Mouse (Mus musculus) liver, embryonic 12.5 days (tissue): Measurements from ENCODE around the gene Olfr70. TPM values are rescaled to one million over a fixed set of nuclear protein-coding genes. Genes with fewer than 3 reads are reported as not detected.

ENCODE experiments used
- ATAC-seq: fragments of 200-750 bp; cut with Nextera tagmentation; 2 replicates; pipeline ENCODE4 v1.8.0; 2017; ENCODE audit warnings: moderate number of reproducible peaks, mild to moderate bottlenecking, moderate library complexity
- H3K27ac ChIP-seq: fragments of 300-500 bp; sonication (generic); 2 replicates; pipeline ENCODE4 v1.5.1; 2016; ENCODE audit warnings: mild to moderate bottlenecking
- H3K27me3 ChIP-seq: fragments of 300-500 bp; sonication (generic); replicated peaks from 2 replicates; pipeline ENCODE4 v1.6.1; 2016; ENCODE audit warnings: mild to moderate bottlenecking, moderate library complexity
- H3K36me3 ChIP-seq: fragments of 300-500 bp; sonication (generic); 2 replicates; pipeline ENCODE4 v1.6.1; 2016; ENCODE audit warnings: mild to moderate bottlenecking, moderate library complexity
- H3K4me1 ChIP-seq: fragments of 300-500 bp; sonication (generic); 2 replicates; pipeline ENCODE4 v1.6.1; 2016
- H3K4me2 ChIP-seq: fragments of 300-500 bp; sonication (generic); 2 replicates; pipeline ENCODE4 v1.6.1; 2016; ENCODE audit warnings: mild to moderate bottlenecking, moderate library complexity
- H3K4me3 ChIP-seq: fragments of 300-500 bp; sonication (generic); 2 replicates; pipeline ENCODE4 v1.5.1; 2016; ENCODE audit warnings: mild to moderate bottlenecking, moderate library complexity
- H3K9ac ChIP-seq: fragments of 300-500 bp; sonication (generic); 2 replicates; pipeline ENCODE4 v1.6.1; 2016; ENCODE audit warnings: mild to moderate bottlenecking, moderate library complexity
- H3K9me3 ChIP-seq: fragments of 300-500 bp; sonication (generic); replicated peaks from 2 replicates; pipeline ENCODE4 v1.6.1; 2016; ENCODE audit warnings: mild to moderate bottlenecking, moderate library complexity
- WGBS: fragments of 180-500 bp; shearing (Covaris S2); methylation state at CpG from one replicate; pipeline ENCODE4 v1.1.7; 2016; ENCODE audit not compliant: insufficient replicate concordance; 5-methylcytosine and 5-hydroxymethylcytosine counted together
- polyA plus RNA-seq: library from polyadenylated mRNA; unstranded; fragments of >200 nt; fragmentation: Nextera tagmentation; extraction: Ambion mirVana; gene quantifications from 2 replicates; pipeline ENCODE4 v1.2.1, GENCODE M21; 2016

Gene Olfr70
- polyA plus RNA-seq, 1 experiment from 2014 or later = not detected

DNA sequence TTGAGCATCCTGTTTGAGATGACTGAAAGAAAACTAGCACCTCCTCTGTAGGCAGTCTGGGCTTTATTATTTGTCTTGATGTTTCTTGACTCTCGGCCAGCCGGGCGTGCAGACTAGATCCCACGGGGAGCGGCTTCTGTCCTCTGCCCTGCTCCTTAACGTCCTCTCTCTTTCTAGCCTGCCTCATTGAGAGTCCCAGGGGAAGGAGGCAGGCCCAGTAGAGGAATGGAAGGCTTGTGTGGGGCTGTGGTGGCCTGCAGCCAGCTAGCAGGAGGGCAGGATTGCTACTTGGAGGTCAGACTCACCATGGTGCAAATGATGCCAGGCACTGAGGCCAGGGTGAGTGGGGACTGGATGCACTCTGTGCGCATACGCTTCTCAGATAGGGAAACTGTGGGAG, 3.2 kb upstream of the Olfr70 start:
- no peaks in the 10 kb centered on the region for H3K36me3 ChIP-seq
- no peak overlapping the region for H3K4me3 ChIP-seq
- no peak overlapping the region for H3K4me2 ChIP-seq
- peaks cover 30% of the 10 kb centered on the region for H3K27me3 ChIP-seq
- no peak overlapping the region for H3K9ac ChIP-seq
- H3K27ac ChIP-seq = no peak overlapping the region
- H3K4me1 ChIP-seq = no peaks in the 10 kb centered on the region
- no peaks in the 10 kb centered on the region for H3K9me3 ChIP-seq
- no peak for ATAC-seq
- WGBS = 86% methylated on average over 8 of the region's 8 CpGs

GRCm38 (mm10) chr4:43703439-43703838, 2.8 kb upstream of the Olfr70 start:
- 53% methylated on average over 6 of the region's 6 CpGs for WGBS
- H3K27me3 ChIP-seq = peaks cover 27% of the 10 kb centered on the region

GRCm38 (mm10) chr4:43696561-43696960, 4.0 kb downstream of the Olfr70 start:
- Histone ChIP-seq H3K9me3 (no peaks in the 10 kb centered on the region), H3K27me3 (peaks cover 7% of the 10 kb centered on the region; the same call in 1 of the 2 replicates), H3K4me3 (no peak overlapping the region), H3K36me3 (no peaks in the 10 kb centered on the region), H3K4me2 (no peak overlapping the region), H3K27ac (no peak overlapping the region), H3K4me1 (peaks cover 37% of the 10 kb centered on the region), H3K9ac (no peak overlapping the region)
- 88% methylated on average over 13 of the region's 13 CpGs for WGBS
- ATAC-seq = no peak

More at GRCm38 (mm10) chr4:43703439-43703838, 2.8 kb upstream of the Olfr70 start:
- H3K9ac ChIP-seq = no peak overlapping the region
- ATAC-seq = no peak
- H3K4me2 ChIP-seq = no peak overlapping the region
- H3K4me3 ChIP-seq = no peak overlapping the region
- H3K36me3 ChIP-seq = no peaks in the 10 kb centered on the region
- no peaks in the 10 kb centered on the region for H3K4me1 ChIP-seq
- H3K9me3 ChIP-seq = no peaks in the 10 kb centered on the region
- H3K27ac ChIP-seq = no peak overlapping the region

GRCm38 (mm10) chr4:43695249-43695671, 5.3 kb downstream of the Olfr70 start:
- no peaks in the 10 kb centered on the region for H3K36me3 ChIP-seq
- H3K9me3 ChIP-seq = no peaks in the 10 kb centered on the region
- no peak overlapping the region for H3K4me3 ChIP-seq
- peak; percentile 68; the same call in 1 of the 2 replicates for ATAC-seq
- WGBS = 28% methylated on average over 9 of the region's 9 CpGs
- H3K9ac ChIP-seq = no peak overlapping the region
- peaks cover 37% of the 10 kb centered on the region for H3K4me1 ChIP-seq
- peaks cover 13% of the 10 kb centered on the region for H3K27me3 ChIP-seq
- no peak overlapping the region for H3K4me2 ChIP-seq
- H3K27ac ChIP-seq = no peak overlapping the region

DNA sequence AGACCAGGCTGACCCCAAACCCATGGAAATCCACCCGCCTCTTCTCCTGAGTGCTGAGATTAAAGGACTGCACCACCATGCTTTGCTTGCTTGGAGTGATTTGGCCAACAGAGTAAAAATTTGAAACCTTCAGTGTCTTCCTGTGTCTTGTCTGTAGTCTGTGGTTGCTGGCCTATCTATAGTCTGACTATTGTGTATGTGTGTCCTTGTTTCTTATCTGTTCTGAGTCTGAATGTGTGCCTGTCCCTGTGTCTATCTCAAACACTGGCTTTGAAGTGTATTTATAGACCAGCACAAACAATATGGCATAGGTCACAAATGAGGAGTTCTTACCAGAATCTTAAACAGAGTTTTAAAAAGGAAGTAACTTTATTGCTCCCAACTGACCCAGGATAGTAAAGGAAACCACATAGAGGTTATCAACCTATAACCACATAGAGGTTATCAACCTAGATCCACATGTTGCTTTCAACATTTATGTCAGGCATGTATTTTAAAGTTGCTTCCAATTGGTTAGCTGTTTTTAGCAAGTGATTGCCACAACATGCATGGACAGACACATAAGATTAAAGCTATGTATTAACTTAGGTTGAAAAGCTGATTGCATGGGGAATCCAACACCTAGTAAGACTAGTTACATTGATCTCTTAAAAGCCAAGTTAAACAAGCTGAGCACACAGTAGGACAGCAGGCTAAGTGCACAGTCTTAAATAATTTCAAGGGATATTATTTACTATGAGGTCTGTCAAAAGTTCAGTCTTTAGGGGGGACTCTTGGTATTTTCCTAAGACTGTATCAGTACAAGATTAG, 6.0 kb downstream of the Olfr70 start:
- peak; percentile 52 for ATAC-seq
- WGBS = 32% methylated on average over 1 of the region's 1 CpGs

DNA sequence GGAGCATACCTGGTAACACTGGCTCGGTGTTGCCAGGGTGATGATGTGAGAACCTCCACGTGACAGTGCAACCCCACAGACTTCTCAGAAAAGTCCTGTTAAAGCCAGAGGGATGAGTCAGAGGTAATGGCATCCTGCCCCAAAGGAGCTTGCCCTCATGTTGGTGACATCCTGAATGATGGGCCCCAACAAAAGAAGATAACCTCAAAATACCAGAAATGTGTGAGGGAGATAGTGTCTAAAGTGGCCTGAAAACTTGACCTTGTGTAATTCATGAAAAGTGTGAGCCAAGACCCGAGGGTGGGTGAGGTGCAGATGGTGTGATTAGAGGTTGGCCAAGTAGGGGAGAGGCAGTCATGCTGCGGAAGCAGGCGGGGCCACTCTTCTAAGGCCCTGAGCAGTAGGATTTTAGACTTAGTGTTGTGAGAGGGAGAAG, 6.8 kb downstream of the Olfr70 start:
- no peak overlapping the region for H3K4me2 ChIP-seq
- no peaks in the 10 kb centered on the region for H3K9me3 ChIP-seq
- 26% methylated on average over 5 of the region's 5 CpGs for WGBS
- H3K4me3 ChIP-seq = no peak overlapping the region
- peak; percentile 38; the same call in 1 of the 2 replicates for ATAC-seq
- H3K27me3 ChIP-seq = peaks cover 21% of the 10 kb centered on the region
- H3K4me1 ChIP-seq = peaks cover 37% of the 10 kb centered on the region
- no peak overlapping the region for H3K27ac ChIP-seq
- H3K9ac ChIP-seq = no peak overlapping the region
- no peaks in the 10 kb centered on the region for H3K36me3 ChIP-seq

More for the DNA sequence above, 6.0 kb downstream of the Olfr70 start:
- Histone ChIP-seq H3K4me3 (no peak overlapping the region), H3K27me3 (peaks cover 19% of the 10 kb centered on the region), H3K4me2 (no peak overlapping the region), H3K9me3 (no peaks in the 10 kb centered on the region), H3K36me3 (no peaks in the 10 kb centered on the region), H3K9ac (no peak overlapping the region), H3K27ac (no peak overlapping the region), H3K4me1 (peaks cover 37% of the 10 kb centered on the region)

DNA sequence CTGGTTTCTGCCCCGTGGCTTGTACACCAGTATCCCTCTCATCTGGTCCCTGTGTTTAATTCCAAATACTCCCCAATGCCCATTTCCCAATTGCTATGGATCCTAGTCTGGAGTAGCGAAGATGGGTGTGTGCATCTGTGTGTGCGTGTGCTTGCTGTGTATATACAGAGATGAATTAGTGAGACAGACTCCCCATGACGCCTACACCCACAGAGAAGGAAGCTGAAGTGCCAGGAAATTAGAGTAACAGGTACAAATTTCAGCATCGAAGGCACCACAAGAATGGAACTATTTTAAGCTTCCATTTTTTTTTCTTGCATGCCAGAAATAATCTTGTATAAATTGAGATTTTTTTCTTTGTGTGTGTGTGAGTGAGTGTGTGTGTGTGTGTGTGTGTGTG, 9.6 kb downstream of the Olfr70 start:
- no peak overlapping the region for H3K27ac ChIP-seq
- WGBS = 54% methylated on average over 5 of the region's 5 CpGs
- H3K4me1 ChIP-seq = peaks cover 37% of the 10 kb centered on the region
- H3K36me3 ChIP-seq = no peaks in the 10 kb centered on the region
- H3K4me2 ChIP-seq = no peak overlapping the region
- no peak for ATAC-seq
- H3K27me3 ChIP-seq = peaks cover 14% of the 10 kb centered on the region
- no peak overlapping the region for H3K4me3 ChIP-seq
- no peaks in the 10 kb centered on the region for H3K9me3 ChIP-seq
- H3K9ac ChIP-seq = no peak overlapping the region

DNA sequence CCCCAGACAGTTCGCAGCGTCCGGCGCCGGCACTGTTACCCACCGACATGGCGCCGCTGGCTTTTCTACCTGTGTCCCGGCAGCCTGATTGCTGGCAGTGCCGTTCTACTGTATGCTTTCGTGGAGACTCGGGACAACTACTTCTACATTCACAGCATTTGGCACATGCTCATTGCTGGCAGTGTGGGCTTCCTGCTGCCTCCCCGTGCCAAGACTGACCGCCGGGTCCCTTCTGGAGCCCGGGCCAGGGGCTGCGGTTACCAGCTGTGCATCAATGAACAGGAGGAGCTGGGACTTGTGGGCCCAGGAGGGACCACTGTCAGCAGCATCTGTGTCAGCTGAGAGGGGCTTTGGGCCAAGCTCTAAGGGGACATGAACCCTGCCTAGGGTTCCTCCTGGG, 10.6 kb downstream of the Olfr70 start:
- Histone ChIP-seq H3K9ac (no peak overlapping the region), H3K9me3 (no peaks in the 10 kb centered on the region), H3K4me2 (no peak overlapping the region), H3K27ac (no peak overlapping the region), H3K4me1 (peaks cover 28% of the 10 kb centered on the region), H3K27me3 (peaks cover 14% of the 10 kb centered on the region), H3K4me3 (no peak overlapping the region), H3K36me3 (no peaks in the 10 kb centered on the region)
- ATAC-seq = no peak
- WGBS = 85% methylated on average over 17 of the region's 17 CpGs

DNA sequence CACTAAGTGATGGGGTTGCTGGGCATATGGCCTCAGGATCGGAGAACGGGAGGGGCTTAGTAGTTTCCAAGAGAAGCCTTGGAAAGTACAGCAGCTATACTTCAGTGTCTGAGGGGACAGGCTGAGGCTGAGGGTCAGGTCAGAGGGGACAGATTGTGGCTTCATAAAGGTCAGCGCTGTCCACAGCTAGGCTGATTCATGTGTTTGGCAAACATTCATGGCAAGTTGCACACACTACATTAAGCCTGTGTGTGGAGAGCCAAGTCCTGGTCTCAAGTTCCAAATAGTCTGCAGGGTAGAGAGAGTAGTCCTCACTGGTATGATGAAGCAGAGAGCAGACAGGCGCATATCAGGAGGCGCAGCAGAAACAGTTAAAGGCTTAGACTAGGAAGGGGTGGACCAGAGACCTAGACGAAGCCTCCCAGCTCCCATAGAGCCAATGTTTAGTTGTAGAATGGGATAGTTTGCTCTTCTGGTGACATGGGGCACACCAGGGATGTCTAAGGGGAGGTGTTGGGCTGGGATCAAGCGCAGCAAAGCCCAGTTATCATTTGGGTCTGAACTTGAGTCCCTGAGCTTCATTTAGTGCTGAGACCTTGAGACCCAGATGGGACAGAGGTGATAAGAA, 21.1 kb downstream of the Olfr70 start:
- no peak overlapping the region for H3K4me2 ChIP-seq
- ATAC-seq = no peak
- no peaks in the 10 kb centered on the region for H3K4me1 ChIP-seq
- H3K27me3 ChIP-seq = 0 out of 2 replicates have a peak, but pooled peaks cover 7% of the 10 kb centered on the region
- H3K9ac ChIP-seq = no peak overlapping the region
- H3K4me3 ChIP-seq = no peak overlapping the region
- 74% methylated on average over 7 of the region's 7 CpGs for WGBS
- no peaks in the 10 kb centered on the region for H3K9me3 ChIP-seq
- no peaks in the 10 kb centered on the region for H3K36me3 ChIP-seq
- H3K27ac ChIP-seq = no peak overlapping the region

DNA sequence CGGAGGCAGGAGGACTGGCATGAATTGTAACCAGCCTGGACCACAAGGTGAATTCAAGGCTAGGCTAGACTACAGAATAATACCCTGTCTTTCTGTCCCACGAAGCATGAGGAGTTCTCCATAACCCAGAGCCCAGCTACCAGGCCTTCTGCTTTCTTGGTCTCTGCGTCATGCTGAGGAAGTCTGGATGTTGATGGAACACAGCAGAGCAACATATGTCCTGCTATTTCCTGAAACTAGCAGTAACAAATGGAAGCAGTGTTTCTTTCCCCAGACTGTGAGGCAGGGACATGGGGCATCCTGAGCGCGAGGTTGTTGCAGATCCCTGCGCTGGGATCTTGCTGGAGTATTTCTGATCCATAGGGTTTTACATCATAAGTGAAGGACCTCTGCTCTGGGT, 22.1 kb downstream of the Olfr70 start:
- ATAC-seq = no peak

GRCm38 (mm10) chr4:43675608-43676007, 25.0 kb downstream of the Olfr70 start:
- Histone ChIP-seq H3K9me3 (no peaks in the 10 kb centered on the region), H3K4me3 (no peak overlapping the region), H3K36me3 (no peaks in the 10 kb centered on the region), H3K27ac (no peak overlapping the region), H3K27me3 (peaks cover 17% of the 10 kb centered on the region), H3K9ac (no peak overlapping the region), H3K4me2 (no peak overlapping the region), H3K4me1 (no peaks in the 10 kb centered on the region)
- ATAC-seq = no peak
- WGBS = 48% methylated on average over 4 of the region's 4 CpGs

More for the DNA sequence above, 22.1 kb downstream of the Olfr70 start:
- 0 out of 2 replicates have a peak, but pooled peaks cover 7% of the 10 kb centered on the region for H3K27me3 ChIP-seq
- H3K36me3 ChIP-seq = no peaks in the 10 kb centered on the region
- WGBS = 74% methylated on average over 6 of the region's 6 CpGs
- H3K9ac ChIP-seq = no peak overlapping the region
- no peak overlapping the region for H3K4me3 ChIP-seq
- H3K4me1 ChIP-seq = no peaks in the 10 kb centered on the region
- no peak overlapping the region for H3K27ac ChIP-seq
- no peaks in the 10 kb centered on the region for H3K9me3 ChIP-seq
- H3K4me2 ChIP-seq = no peak overlapping the region

DNA sequence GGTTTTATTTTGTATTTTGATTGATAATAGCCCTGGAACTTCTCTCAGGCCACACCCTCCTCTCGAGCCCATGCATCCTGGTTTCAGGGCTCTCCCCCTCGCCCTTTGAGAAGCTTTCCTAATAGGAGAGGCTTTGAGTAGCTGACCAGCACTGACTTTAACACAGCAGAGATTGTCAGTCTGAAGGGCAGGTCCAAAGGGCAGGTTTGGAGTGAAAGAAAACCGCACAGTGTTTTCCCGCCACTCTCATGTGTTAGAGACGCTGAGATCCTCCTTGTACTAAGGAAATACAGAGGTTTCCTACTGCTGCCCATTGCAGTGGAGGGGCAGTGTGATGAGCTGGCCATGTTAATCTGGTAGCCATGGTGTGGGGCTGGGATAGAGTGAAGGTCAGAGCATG, 25.6 kb downstream of the Olfr70 start:
- Histone ChIP-seq H3K27me3 (peaks cover 20% of the 10 kb centered on the region), H3K4me3 (no peak overlapping the region), H3K27ac (no peak overlapping the region), H3K36me3 (no peaks in the 10 kb centered on the region), H3K9ac (no peak overlapping the region), H3K4me1 (no peaks in the 10 kb centered on the region), H3K4me2 (no peak overlapping the region), H3K9me3 (no peaks in the 10 kb centered on the region)
- ATAC-seq = no peak
- WGBS = 59% methylated on average over 5 of the region's 5 CpGs
